Mouse (Mus musculus): ENCODE measurements at regions not wholly inside any gene's neighbourhood (a gene's known extent, or its start where the extent isn't known, plus 50 kb on each side); places are given as distances from the start of the nearest gene placed in this dataset.
A peak's percentile ranks its signal among the peaks of the same experiment; 100 is the strongest.

DNA sequence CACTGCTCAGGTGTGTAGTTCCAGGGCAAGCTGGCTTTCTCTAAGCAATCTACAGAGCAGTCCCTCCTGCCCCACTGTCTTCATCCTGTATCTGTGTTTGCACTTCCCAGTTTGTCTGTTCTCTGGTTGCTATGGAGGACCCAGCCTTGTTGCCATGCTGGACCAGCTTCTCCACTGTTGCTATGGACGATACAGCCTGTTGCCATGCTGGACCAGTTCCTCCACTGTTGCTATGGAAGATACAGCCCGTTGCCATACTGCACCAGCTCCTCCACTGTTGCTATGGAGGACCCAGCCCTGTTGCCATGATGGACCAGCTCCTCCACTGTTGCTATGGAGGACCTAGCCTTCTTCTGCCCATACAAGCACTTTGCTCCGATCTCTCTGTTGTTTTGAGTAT lies 88.8 kb upstream of the Six2 start:
- Histone ChIP-seq H3K9me3 (ENCODE audit: control insufficient read depth, low read length) (no peaks in the 10 kb centered on the region), H3K4me1 (ENCODE audit: control insufficient read depth, insufficient read depth, low read length) (no peaks in the 10 kb centered on the region), H3K9ac (ENCODE audit: low read depth, low read length) (no peak overlapping the region), H3K36me3 (ENCODE audit: control insufficient read depth, insufficient read depth, low read length) (no peaks in the 10 kb centered on the region), H3K27ac (ENCODE audit: low read depth, low read length) (no peak overlapping the region), H3K4me3 (ENCODE audit: low read length) (no peak overlapping the region), H3K27me3 (ENCODE audit: control insufficient read depth, insufficient read depth, low read length) (no peaks in the 10 kb centered on the region), H3K4me2 (replicated peaks; ENCODE audit: low read depth, low read length) (no peak overlapping the region)
- whole genome bisulfite sequencing, result 90% methylated on average over 3 of the region's 3 CpGs
- no peak for ATAC-seq (ENCODE audit: low FRiP score, low TSS enrichment)

DNA sequence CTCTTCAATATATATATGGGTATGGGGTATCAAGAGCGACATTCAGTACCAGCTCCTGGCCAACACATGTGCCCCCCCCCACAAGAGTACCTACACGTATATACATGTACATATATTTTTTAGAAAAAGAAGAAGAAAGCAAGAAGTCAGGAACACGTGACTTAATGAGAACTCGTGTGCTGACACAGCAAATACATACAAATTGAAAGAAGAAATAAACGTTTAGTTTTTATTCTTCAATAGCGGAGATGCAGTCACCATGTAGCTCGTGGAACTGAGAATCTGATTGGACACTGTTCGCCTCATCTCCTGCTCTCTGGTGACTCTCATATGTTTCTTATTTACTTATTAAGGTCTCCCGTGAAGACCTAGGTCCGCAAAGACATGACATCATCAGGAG lies 80.3 kb upstream of the Six2 start:
- Histone ChIP-seq H3K27me3 (ENCODE audit: control insufficient read depth, insufficient read depth, low read length) (no peaks in the 10 kb centered on the region), H3K9ac (ENCODE audit: low read depth, low read length) (no peak overlapping the region), H3K27ac (ENCODE audit: low read depth, low read length) (no peak overlapping the region), H3K4me3 (ENCODE audit: low read length) (no peak overlapping the region), H3K4me2 (replicated peaks; ENCODE audit: low read depth, low read length) (no peak overlapping the region), H3K9me3 (ENCODE audit: control insufficient read depth, low read length) (no peaks in the 10 kb centered on the region), H3K4me1 (ENCODE audit: control insufficient read depth, insufficient read depth, low read length) (no peaks in the 10 kb centered on the region), H3K36me3 (ENCODE audit: control insufficient read depth, insufficient read depth, low read length) (no peaks in the 10 kb centered on the region)
- ATAC-seq (ENCODE audit: low FRiP score, low TSS enrichment), result no peak
- 90% methylated on average over 10 of the region's 10 CpGs for WGBS

DNA sequence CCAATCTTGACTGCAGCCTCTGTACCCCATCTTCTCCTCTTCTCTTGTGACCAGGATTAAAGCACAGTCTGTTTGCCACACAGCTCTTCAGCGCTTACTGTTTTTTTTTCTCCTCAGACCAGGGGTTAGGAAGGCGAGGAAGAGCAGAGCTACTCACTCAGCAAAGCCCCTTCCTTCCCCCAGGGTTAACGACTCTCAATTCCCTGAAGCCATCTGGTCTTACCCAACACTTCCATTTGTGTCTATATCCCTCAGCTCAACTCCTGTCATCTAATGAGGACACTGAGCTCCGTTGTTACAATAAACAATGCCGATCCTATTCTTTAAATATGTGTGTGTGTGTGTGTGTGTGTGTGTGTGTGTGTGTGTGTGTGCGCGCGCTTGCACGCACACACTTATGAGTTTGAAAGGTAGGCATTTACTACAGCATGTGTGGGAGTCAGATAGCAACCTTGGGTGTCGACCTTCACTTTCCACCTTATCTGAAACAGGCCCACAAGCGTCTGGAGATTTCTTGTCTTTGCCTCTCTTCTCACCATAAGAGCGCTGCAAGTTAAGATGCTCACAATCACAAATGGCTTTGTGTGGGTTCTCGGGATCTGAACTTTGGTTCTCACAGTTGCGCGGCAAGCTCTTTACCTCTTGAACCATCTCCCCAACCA lies 79.3 kb upstream of the Six2 start:
- no peak overlapping the region for H3K27ac ChIP-seq (ENCODE audit: low read depth, low read length)
- ATAC-seq (ENCODE audit: low FRiP score, low TSS enrichment), result no peak

DNA sequence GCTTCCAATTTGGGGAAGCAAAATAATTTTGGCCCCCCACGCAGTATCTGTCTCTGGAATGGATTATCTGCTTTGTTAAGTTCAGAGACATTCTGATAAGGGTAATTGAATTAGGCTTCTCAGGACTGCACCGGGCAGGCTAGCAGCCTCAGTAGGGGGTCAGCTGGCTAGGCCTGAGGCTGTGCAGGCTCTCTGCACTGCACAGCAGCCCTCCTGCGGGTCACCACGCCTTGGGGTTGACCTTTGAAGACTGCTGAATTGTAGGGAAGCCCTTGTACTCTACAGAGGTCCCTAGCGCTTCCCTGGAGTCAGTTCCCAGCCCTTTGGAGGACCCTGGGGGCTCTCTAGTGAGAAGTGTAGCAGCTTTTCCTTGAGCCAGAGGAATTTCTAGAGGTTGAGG lies 78.5 kb upstream of the Six2 start:
- Histone ChIP-seq H3K4me1 (ENCODE audit: control insufficient read depth, insufficient read depth, low read length) (no peaks in the 10 kb centered on the region), H3K9ac (ENCODE audit: low read depth, low read length) (no peak overlapping the region), H3K9me3 (ENCODE audit: control insufficient read depth, low read length) (peaks cover 8% of the 10 kb centered on the region; the same call in 1 of the 2 replicates), H3K27me3 (ENCODE audit: control insufficient read depth, insufficient read depth, low read length) (no peaks in the 10 kb centered on the region), H3K4me2 (replicated peaks; ENCODE audit: low read depth, low read length) (no peak overlapping the region), H3K27ac (ENCODE audit: low read depth, low read length) (no peak overlapping the region), H3K36me3 (ENCODE audit: control insufficient read depth, insufficient read depth, low read length) (no peaks in the 10 kb centered on the region), H3K4me3 (ENCODE audit: low read length) (no peak overlapping the region)
- no peak for ATAC-seq (ENCODE audit: low FRiP score, low TSS enrichment)
- WGBS, result 20% methylated on average over 5 of the region's 5 CpGs

More for the DNA sequence above, 79.3 kb upstream of the Six2 start:
- Histone ChIP-seq H3K27me3 (ENCODE audit: control insufficient read depth, insufficient read depth, low read length) (no peaks in the 10 kb centered on the region), H3K9ac (ENCODE audit: low read depth, low read length) (no peak overlapping the region), H3K9me3 (ENCODE audit: control insufficient read depth, low read length) (peaks cover 4% of the 10 kb centered on the region; the same call in 1 of the 2 replicates), H3K36me3 (ENCODE audit: control insufficient read depth, insufficient read depth, low read length) (no peaks in the 10 kb centered on the region), H3K4me1 (ENCODE audit: control insufficient read depth, insufficient read depth, low read length) (no peaks in the 10 kb centered on the region), H3K4me3 (ENCODE audit: low read length) (no peak overlapping the region), H3K4me2 (replicated peaks; ENCODE audit: low read depth, low read length) (no peak overlapping the region)
- WGBS, result 71% methylated on average over 15 of the region's 15 CpGs

DNA sequence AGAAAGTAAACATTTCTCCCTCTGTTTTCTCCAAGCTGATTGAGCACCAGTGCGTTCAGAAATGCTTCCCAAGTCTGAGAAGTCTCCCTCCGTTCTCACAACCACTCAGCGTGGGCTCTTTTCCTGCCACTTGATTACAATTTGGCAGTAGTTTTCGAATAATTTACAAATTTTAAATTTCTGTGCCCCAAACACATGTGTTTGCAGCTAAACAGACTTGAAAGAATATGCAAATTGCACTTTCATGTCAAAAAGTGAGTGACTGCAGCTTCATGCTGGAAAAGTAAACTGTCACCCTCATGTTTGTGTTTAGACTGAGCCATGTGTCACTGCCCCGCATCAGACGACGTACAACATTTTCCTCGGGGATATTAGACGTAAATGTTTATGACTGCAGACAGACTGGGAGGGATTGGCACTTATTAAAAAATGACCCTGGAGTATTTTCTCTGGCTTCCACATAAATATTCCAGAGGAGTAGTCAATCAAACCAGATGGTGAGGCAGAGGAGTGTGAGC lies 70.6 kb upstream of the Six2 start:
- Histone ChIP-seq H3K4me3 (ENCODE audit: low read length) (no peak overlapping the region), H3K9ac (ENCODE audit: low read depth, low read length) (no peak overlapping the region), H3K9me3 (ENCODE audit: control insufficient read depth, low read length) (peaks cover 8% of the 10 kb centered on the region; the same call in 1 of the 2 replicates), H3K4me1 (ENCODE audit: control insufficient read depth, insufficient read depth, low read length) (no peaks in the 10 kb centered on the region), H3K36me3 (ENCODE audit: control insufficient read depth, insufficient read depth, low read length) (no peaks in the 10 kb centered on the region), H3K4me2 (replicated peaks; ENCODE audit: low read depth, low read length) (no peak overlapping the region), H3K27ac (ENCODE audit: low read depth, low read length) (no peak overlapping the region), H3K27me3 (ENCODE audit: control insufficient read depth, insufficient read depth, low read length) (no peaks in the 10 kb centered on the region)
- WGBS, result 25% methylated on average over 9 of the region's 9 CpGs
- ATAC-seq (ENCODE audit: low FRiP score, low TSS enrichment), result no peak

DNA sequence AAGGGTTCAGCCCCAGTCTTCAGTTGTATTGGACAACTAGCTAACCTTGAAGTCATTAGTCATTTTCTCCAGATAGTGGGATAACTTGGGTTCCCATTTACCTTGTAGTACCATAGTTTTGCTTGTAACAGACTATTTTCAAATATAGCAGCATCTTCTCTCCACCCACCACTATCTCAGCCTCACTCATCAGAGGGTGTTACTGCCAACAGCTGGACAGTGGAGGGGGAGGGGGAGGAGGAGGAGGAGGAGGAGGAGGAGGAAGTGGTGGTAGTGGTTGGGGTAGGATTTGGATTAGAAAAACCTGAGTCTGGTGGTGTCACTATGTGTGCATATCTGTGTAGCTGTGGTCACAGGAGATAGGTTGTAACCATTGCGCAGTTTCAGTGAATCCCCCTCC lies 69.6 kb upstream of the Six2 start:
- no peak overlapping the region for H3K27ac ChIP-seq (ENCODE audit: low read depth, low read length)
- H3K4me1 ChIP-seq (ENCODE audit: control insufficient read depth, insufficient read depth, low read length), result no peaks in the 10 kb centered on the region
- 88% methylated on average over 1 of the region's 1 CpGs for WGBS
- no peaks in the 10 kb centered on the region for H3K36me3 ChIP-seq (ENCODE audit: control insufficient read depth, insufficient read depth, low read length)
- no peak overlapping the region for H3K9ac ChIP-seq (ENCODE audit: low read depth, low read length)
- no peaks in the 10 kb centered on the region for H3K27me3 ChIP-seq (ENCODE audit: control insufficient read depth, insufficient read depth, low read length)
- ATAC-seq (ENCODE audit: low FRiP score, low TSS enrichment), result no peak
- H3K4me2 ChIP-seq (replicated peaks; ENCODE audit: low read depth, low read length), result no peak overlapping the region
- H3K9me3 ChIP-seq (ENCODE audit: control insufficient read depth, low read length), result peaks cover 12% of the 10 kb centered on the region
- H3K4me3 ChIP-seq (ENCODE audit: low read length), result no peak overlapping the region

DNA sequence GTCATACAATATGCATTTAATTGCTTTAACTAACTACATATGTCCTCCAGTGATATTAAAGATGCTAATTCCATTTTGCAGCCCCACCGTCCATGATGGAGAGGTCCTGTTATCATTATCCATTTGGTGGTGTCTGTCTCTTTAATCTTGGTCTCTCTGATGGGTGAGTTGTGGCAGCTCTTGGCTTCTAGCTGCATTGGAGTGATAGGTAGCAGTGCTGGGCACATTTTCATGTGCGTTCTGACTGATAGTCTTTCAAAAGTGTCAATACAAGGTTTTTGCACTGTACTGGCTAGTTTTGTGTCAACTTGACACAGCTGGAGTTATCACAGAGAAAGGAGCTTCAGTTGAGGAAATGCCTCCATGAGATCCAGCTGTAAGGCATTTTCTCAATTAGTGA lies 67.5 kb upstream of the Six2 start:
- H3K9me3 ChIP-seq (ENCODE audit: control insufficient read depth, low read length), result peaks cover 4% of the 10 kb centered on the region
- WGBS, result 82% methylated on average over 2 of the region's 2 CpGs

DNA sequence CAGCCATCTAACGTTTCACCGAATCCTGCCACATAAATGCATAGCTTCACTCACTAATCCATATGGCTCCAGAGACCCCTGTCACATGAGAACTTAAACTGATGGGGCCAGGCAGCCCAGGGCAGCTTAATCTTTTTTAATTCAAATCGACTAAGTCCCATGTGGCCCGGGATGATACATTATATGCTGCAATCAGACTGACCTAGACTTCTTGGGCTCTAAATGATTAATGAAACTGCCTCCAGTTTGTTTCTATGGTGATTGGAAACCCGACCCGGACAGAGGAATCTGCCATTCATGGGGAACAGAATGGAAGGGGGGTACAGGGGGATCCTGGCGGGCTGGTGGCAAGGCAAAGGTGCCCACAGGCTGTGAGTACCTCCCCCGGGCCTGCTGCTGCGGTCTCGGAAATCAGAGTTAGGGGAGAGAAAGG lies 60.6 kb upstream of the Six2 start:
- H3K9ac ChIP-seq (ENCODE audit: low read depth, low read length), result 0 out of 2 replicates have a peak overlapping the region, but pooled peaks have one; percentile 23
- peaks cover 4% of the 10 kb centered on the region for H3K9me3 ChIP-seq (ENCODE audit: control insufficient read depth, low read length)
- H3K36me3 ChIP-seq (ENCODE audit: control insufficient read depth, insufficient read depth, low read length), result no peaks in the 10 kb centered on the region
- no peaks in the 10 kb centered on the region for H3K27me3 ChIP-seq (ENCODE audit: control insufficient read depth, insufficient read depth, low read length)
- peak; percentile 89 for ATAC-seq (ENCODE audit: low FRiP score, low TSS enrichment)
- H3K4me2 ChIP-seq (replicated peaks; ENCODE audit: low read depth, low read length), result peak overlapping the region; percentile 36
- no peaks in the 10 kb centered on the region; the same call in 1 of the 2 replicates for H3K4me1 ChIP-seq (ENCODE audit: control insufficient read depth, insufficient read depth, low read length)
- peak overlapping the region; percentile 69; the same call in 1 of the 2 replicates for H3K27ac ChIP-seq (ENCODE audit: low read depth, low read length)
- H3K4me3 ChIP-seq (ENCODE audit: low read length), result peak overlapping the region; percentile 13; the same call in 1 of the 2 replicates
- 5% methylated on average over 10 of the region's 10 CpGs for WGBS

More for the DNA sequence above, 67.5 kb upstream of the Six2 start:
- no peaks in the 10 kb centered on the region for H3K27me3 ChIP-seq (ENCODE audit: control insufficient read depth, insufficient read depth, low read length)
- H3K9ac ChIP-seq (ENCODE audit: low read depth, low read length), result no peak overlapping the region
- ATAC-seq (ENCODE audit: low FRiP score, low TSS enrichment), result no peak
- H3K36me3 ChIP-seq (ENCODE audit: control insufficient read depth, insufficient read depth, low read length), result no peaks in the 10 kb centered on the region
- H3K4me2 ChIP-seq (replicated peaks; ENCODE audit: low read depth, low read length), result no peak overlapping the region
- no peaks in the 10 kb centered on the region for H3K4me1 ChIP-seq (ENCODE audit: control insufficient read depth, insufficient read depth, low read length)
- H3K27ac ChIP-seq (ENCODE audit: low read depth, low read length), result no peak overlapping the region
- no peak overlapping the region for H3K4me3 ChIP-seq (ENCODE audit: low read length)

DNA sequence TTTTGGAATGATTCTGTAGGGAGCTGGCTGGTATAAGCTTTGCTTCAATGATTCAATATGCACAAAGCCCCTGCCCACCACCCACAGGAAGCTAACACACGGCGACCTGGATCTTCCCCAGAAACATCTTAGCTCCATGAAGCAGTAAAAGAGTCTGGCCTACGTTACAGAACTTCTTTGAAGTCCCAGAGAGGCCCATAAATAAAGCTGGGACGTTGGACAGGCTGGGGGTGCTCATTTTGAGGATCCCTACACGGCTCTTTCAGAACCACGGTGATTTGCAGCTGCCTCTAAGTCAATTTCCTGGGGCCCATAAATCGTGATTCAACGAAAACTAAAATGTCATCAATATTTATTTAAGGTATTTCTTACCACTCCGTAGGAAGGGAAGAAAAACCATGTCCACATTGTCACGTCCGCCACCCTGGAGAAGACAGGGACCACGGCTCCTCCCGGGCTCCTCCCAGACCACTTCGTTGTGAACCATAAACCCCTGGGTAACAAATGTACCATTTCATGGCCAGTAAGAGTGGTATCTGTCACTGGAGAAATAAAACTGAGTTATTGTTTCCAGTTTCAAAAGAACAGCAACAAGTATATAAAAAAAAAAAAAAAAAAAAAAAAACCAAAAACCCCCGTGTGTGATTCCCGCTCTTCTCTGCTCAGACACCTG lies 60.0 kb upstream of the Six2 start:
- Histone ChIP-seq H3K9ac (ENCODE audit: low read depth, low read length) (no peak overlapping the region), H3K27me3 (ENCODE audit: control insufficient read depth, insufficient read depth, low read length) (no peaks in the 10 kb centered on the region), H3K9me3 (ENCODE audit: control insufficient read depth, low read length) (no peaks in the 10 kb centered on the region), H3K4me1 (ENCODE audit: control insufficient read depth, insufficient read depth, low read length) (no peaks in the 10 kb centered on the region; the same call in 1 of the 2 replicates), H3K36me3 (ENCODE audit: control insufficient read depth, insufficient read depth, low read length) (no peaks in the 10 kb centered on the region), H3K4me3 (ENCODE audit: low read length) (no peak overlapping the region), H3K27ac (ENCODE audit: low read depth, low read length) (no peak overlapping the region), H3K4me2 (replicated peaks; ENCODE audit: low read depth, low read length) (peak overlapping the region; percentile 36)
- WGBS, result 10% methylated on average over 16 of the region's 16 CpGs
- ATAC-seq (ENCODE audit: low FRiP score, low TSS enrichment), result peak; percentile 91

All from kidney, embryonic 14.5 days (tissue).